Mouse (Mus musculus): ENCODE measurements around the gene Cenpf.

Cenpf gene

GRCm38 (mm10) chr1:189687654-189688387 lies at the start of gene Cenpf:
Gene Cenpf (minus strand): TSS chr1:189688086.
- peak; percentile 98 for DNase-seq (ENCODE audit: low spot score)

- DNase-seq (ENCODE audit: low spot score), result no peak
Measured at GRCm38 (mm10) chr1:189732156-189732555, 44.3 kb upstream of the Cenpf start.

- DNase-seq (ENCODE audit: low spot score), result no peak
Measured at GRCm38 (mm10) chr1:189731697-189732096, 43.8 kb upstream of the Cenpf start.

GRCm38 (mm10) chr1:189729141-189729815 lies 41.4 kb upstream of the Cenpf start:
- no peak for DNase-seq (ENCODE audit: low spot score)

GRCm38 (mm10) chr1:189728784-189729115 lies 40.9 kb upstream of the Cenpf start:
- DNase-seq (ENCODE audit: low spot score), result no peak

- peak; percentile 90 for DNase-seq (ENCODE audit: low spot score)
Measured at GRCm38 (mm10) chr1:189727884-189728783, 40.2 kb upstream of the Cenpf start, which contains the start of gene Ptpn14. Gene Ptpn14 (plus strand): TSS chr1:189728268.

- peak; percentile 71 for DNase-seq (ENCODE audit: low spot score)
Measured at GRCm38 (mm10) chr1:189727346-189727883, 39.5 kb upstream of the Cenpf start.

GRCm38 (mm10) chr1:189726121-189726520 lies 38.2 kb upstream of the Cenpf start:
- no peak for DNase-seq (ENCODE audit: low spot score)

GRCm38 (mm10) chr1:189718600-189718999 lies 30.7 kb upstream of the Cenpf start:
- no peak for DNase-seq (ENCODE audit: low spot score)

GRCm38 (mm10) chr1:189717546-189717945 lies 29.7 kb upstream of the Cenpf start:
- DNase-seq (ENCODE audit: low spot score), result no peak

- no peak for DNase-seq (ENCODE audit: low spot score)
Measured at GRCm38 (mm10) chr1:189715915-189716797, 28.3 kb upstream of the Cenpf start.

- no peak for DNase-seq (ENCODE audit: low spot score)
Measured at GRCm38 (mm10) chr1:189709001-189709400, 21.1 kb upstream of the Cenpf start.

GRCm38 (mm10) chr1:189707419-189707818 lies 19.5 kb upstream of the Cenpf start:
- no peak for DNase-seq (ENCODE audit: low spot score)

GRCm38 (mm10) chr1:189707014-189707413 lies 19.1 kb upstream of the Cenpf start:
- no peak for DNase-seq (ENCODE audit: low spot score)

GRCm38 (mm10) chr1:189706040-189706645 lies 18.3 kb upstream of the Cenpf start:
- no peak for DNase-seq (ENCODE audit: low spot score)

- DNase-seq (ENCODE audit: low spot score), result no peak
Measured at GRCm38 (mm10) chr1:189703591-189703990, 15.7 kb upstream of the Cenpf start.

- DNase-seq (ENCODE audit: low spot score), result no peak
Measured at GRCm38 (mm10) chr1:189703156-189703555, 15.3 kb upstream of the Cenpf start.

GRCm38 (mm10) chr1:189700990-189701389 lies 13.1 kb upstream of the Cenpf start:
- peak; percentile 58 for DNase-seq (ENCODE audit: low spot score)

GRCm38 (mm10) chr1:189700186-189700585 lies 12.3 kb upstream of the Cenpf start:
- no peak for DNase-seq (ENCODE audit: low spot score)

GRCm38 (mm10) chr1:189698416-189698815 lies 10.5 kb upstream of the Cenpf start:
- no peak for DNase-seq (ENCODE audit: low spot score)

GRCm38 (mm10) chr1:189695321-189695720 lies 7.4 kb upstream of the Cenpf start:
- DNase-seq (ENCODE audit: low spot score), result no peak
